Mouse (Mus musculus): ENCODE measurements around the gene Cacng5.

Gene Cacng5

DNA sequence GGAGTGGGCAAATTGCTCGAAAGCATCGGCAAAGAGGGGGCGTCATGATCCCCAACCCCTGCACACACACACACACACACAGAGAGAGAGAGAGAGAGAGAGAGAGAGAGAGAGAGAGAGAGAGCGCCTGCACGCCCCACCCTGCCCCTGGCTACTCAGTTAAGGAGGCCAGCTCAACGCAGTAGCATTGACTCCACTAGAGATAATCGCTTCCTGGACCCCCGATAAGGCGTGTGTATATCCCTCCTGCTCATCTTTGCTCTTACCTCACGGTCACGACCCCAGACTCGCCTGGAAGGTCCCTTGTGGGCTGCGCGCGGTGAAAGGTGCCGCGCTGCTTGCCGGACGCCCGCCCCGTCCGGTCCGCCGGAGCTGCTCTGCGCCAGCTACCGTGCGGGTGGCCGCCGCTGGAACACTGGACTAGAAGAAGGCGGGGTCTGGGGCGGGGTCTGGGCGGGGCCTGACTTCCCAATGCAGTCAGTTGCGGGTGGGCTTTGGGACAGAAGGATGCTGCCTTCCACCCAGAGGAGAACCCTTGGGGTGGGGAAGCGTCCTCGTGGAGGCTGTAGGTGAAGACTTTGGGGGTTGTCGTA lies at the start of gene Cacng5:
Gene Cacng5, minus strand, starts transcription at position 422 of the 593 bp plus-strand sequence.
- DNase-seq (ENCODE audit: low spot score in 2 of 2), result no peak

DNA sequence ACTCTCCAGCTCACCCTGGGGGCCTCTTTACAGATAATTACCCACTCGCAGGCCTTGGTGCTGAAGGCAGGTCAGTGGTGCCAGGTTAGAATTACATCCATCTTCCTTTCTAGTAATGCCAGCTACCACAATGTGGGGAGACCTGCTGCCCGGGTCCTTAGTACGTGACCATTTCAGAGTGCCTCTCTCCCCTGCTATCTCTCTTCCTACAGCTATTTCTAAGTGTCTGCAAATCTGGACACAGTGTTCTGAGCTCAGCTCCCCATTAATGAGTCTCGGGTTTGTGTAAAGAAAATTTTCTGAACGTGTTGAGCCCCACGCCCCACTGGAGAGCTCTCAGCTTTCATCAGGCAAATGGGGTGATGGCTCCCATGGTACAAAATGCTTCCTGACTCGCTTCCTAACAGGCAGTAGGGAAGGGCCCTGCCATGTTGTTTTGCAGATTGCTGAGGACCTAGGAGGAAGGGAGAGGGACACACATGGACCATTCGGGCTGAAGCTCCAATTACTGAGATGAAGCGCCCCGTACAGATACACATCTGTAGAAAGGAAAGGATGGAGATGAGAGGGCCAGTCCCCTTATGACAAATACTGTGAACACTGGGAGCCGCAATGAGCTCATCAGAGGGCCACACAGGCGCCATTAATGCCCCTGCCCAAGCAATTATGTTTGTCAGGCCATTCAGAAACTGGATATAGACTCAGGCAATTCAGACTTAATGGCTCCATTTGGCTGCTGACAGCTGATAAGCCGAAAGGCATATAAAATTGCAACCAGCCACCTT lies 42.9 kb upstream of the Cacng5 start:
- no peak for DNase-seq (ENCODE audit: low spot score in 2 of 2)

DNA sequence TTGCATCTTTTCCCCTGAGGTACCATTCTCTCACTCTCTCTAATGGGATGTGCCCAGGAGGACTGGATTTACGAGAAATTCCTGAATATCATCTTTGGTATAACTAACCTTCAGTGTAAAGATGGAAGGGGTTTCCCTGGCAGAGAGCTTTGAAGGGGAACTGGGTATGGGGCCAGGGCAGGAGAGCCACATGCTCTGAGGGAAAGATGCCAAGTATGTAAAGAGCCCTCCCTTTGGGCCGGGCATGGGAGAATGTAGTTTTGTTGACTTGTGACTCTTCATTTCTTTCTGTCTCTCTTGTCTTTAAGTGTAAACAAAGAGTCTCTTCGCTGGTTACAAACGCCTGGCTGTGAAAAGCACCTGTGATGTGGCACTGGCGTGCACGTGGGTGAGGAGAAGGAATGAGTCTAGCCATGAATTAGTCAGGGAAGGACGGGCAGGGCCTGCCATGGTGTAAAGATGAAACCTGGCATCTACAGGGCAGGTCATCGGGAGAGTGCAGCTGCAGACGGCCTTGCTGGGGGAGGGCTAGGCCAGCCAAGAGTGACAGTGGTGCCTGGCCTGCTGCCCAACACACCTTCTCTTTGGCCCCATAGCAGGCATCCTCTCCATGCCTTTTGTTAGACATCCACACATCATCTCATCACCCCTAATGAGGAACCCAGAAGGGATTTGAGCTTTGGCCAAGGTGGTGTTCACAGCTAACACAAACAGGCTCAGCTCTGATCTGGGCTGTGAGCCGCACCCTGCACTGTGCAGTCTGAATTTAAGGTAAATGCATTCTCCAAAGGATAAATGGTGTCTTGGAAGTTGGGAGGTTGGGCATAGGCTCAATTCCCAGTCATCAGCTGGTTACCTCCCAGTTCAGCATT lies 40.6 kb upstream of the Cacng5 start:
- no peak for DNase-seq (ENCODE audit: low spot score in 2 of 2)

DNA sequence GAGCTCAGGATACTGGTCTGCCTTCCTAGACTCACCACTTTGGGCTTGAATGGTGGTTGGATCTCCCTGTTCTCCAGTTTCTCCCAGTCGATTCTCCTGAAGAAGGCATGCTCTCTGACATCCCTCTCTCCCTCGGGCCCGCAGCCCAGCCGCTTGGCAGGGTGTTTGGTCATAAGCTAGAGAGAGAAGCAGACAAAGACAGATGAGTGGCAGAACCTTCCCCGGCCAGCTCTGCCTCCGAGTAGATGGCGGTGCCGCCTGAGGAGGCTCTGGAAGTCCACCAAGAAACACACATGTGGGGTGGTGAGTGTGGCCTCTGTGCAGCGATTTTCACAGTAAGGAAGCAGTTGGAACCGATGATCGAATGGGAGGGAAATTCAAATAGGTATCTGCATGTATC lies 36.6 kb upstream of the Cacng5 start:
- DNase-seq (ENCODE audit: low spot score in 2 of 2), result no peak

DNA sequence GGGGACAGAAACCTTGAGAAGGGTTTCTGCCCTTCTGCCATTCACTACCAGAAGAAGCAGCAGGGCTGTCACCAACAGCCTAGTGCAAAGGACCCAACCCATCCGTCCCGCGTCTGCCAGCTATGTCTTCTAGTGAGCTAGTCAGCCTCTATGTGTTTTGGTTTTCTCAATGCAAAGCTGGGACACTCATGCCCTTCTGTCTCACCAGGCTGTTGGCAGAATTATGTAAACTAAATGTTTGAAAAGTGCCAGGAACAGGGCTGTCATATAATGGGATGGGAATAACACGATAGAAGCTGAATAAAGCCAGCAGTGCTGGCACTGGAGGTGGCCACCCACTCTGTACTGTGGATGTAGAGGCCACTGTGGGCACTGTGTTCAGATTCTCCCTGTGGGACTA lies 35.8 kb upstream of the Cacng5 start:
- no peak for DNase-seq (ENCODE audit: low spot score in 2 of 2)

DNA sequence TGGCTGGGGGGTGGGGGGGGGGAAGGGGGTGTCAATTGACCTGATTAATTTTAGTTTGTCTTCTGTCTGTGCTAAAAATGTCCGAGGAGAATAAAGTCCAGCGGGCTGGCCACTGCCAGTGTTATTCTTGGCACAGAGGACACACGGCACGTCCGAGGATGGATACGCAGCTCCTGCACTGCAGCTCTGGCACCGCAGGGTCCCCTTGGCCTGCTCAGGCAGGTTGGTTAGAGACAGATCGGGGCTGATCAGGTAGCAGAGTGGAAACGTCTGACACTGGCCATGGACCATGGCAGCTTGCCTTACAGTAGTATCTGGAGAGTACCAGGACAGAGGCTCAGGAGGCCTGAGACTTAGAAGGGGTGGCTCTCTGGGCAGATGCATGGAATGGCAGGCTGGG lies 35.4 kb upstream of the Cacng5 start:
- DNase-seq (ENCODE audit: low spot score in 2 of 2), result no peak

DNA sequence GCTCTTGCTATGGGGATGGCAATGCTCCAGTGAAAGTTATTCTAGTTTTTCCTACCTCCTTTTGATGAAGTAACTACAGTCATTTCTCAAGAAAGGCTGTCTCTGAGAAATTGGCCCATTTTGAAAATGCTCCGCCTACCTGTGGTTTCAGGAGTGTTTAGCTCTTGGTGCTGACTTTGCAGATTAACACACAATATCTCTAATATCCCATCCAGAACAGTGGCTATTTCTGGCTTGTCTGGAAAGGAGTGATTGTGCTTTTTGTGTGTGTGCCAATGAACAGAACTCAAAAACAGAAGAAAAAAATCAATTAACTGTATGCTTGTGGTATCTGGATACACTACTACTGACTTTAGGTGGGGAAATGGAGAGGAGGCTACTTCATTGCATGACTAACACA lies 33.1 kb upstream of the Cacng5 start:
- DNase-seq (ENCODE audit: low spot score in 2 of 2), result no peak

DNA sequence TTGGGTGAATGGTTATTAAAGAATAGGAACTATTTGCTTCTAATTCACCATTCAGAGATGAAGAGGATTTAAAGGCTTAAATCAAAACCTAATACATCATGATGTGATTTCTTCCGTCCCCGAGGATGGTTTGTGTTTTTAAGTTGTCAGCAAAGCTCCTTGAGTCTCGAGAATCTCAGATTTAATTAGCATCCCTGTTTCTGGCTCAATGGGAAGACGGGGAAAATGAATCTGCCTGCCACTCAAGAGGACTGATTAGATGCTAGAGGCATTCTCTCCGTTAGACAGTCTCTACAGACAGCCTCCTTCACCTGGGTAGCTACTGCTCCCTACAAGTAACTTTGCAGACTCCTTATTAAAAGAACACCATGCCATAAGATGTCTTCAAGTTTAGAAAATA lies 32.0 kb upstream of the Cacng5 start:
- no peak for DNase-seq (ENCODE audit: low spot score in 2 of 2)

DNA sequence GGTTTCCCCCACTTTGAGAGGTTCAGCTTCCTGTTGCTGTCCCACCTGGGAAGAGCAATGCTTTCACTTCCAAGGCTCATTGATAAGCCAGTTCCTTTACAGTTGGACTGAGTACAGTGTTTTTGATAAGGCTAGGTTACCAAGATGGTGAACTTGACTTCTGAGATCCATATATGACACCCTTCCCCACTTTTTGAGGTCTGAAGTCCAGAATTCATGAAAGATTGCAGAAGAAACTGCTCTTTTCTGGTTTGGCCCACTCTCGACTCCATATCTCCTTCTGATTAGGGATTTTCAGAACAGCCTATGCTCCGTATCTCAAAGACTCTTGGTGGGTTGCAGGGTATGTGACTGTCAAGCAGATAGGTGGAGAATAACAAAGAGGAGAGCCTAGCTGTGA lies 22.1 kb upstream of the Cacng5 start:
- no peak for DNase-seq (ENCODE audit: low spot score in 2 of 2)

DNA sequence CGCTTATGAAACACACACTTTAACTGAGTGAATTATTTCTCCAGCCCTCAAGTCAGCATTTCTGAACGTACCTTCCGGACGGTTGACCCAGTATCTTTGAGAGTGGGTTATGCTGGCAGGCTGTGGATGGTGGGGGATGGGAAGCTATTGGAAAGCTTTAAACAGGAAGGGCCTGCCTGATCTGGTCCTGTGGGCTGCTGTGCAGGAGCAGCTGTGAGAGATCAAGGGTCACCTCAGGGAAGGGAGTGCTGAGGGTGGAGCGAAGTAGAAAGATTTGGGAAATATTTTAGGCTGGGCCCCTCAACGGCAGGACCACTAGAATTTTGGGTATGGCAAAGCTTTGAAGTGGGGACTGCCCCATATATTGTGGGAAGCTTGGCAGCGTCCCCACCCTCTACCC lies 16.9 kb upstream of the Cacng5 start:
- DNase-seq (ENCODE audit: low spot score in 2 of 2), result no peak

DNA sequence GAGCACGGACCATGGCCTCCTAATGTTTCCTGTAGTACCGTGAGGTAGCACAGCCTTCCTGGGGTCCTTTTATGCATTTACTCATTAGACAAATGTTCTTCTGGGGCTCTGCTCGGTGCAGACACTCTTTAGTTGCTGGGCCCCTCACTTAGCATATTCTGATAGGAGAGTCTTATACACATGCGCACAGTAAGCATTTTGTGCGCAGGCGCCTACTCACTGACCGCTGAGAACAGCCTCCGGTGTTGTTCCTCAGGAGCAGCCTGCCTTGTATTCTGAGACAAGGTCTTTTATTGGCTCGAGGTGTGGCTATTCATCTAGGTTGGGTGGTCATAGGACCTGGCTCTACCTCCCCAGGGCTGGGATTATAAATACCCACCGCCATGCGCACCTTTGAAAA lies 16.4 kb upstream of the Cacng5 start:
- no peak for DNase-seq (ENCODE audit: low spot score in 2 of 2)

DNA sequence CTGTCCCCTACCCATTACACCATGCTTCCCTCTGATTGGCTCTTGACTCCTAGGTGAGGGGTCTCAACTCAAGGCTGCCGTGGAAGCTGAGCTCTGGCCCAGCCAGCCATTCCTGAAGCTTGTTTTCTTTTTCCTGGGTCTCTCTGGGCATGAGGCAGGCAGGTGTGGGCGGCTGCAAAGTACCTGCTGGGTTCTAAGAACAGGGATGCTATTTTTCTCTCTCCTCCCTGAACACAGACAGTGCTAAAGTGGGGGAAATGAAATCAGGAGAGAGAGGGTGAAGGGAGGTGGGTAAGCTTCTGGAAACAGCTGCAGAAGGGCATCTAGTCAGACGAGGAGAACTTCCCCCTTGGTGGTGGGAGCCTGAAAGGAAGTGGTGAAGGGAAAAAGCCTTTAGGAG lies 14.9 kb upstream of the Cacng5 start:
- peak in 1 of 2 experiments; percentile 20 for DNase-seq (ENCODE audit: low spot score in 2 of 2)

DNA sequence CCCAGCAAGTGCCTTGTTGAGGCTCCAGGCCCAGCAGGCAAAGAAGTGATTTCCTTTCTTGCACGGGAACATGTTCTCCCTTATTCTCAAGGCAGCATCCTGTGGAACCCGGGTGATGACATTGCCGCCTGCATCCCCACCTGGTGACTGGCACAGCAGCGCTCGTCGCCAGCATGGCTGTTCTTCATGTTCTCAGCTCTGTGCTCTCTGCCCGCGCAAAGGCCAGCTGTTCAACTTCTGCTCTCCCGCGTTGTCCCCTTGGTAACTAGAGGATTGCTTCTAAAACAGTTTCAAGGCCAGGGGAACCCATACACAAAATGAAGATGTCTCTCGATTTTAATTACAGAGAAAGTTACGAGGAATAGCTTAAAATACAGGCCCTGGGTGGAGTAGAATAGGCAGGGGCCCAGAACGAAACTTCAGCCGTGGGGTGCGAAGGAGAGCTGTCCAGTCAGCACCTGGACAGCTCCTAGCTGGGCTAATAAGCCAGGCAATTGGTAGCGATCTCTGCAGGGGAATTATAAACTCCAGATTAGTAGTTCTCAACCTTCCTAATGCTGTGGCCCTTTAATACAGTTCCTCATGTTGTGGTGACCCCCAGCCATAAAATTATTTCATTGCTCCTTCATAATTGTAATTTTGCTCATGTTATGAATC lies 5.1 kb upstream of the Cacng5 start:
- DNase-seq (ENCODE audit: low spot score in 2 of 2), result no peak

DNA sequence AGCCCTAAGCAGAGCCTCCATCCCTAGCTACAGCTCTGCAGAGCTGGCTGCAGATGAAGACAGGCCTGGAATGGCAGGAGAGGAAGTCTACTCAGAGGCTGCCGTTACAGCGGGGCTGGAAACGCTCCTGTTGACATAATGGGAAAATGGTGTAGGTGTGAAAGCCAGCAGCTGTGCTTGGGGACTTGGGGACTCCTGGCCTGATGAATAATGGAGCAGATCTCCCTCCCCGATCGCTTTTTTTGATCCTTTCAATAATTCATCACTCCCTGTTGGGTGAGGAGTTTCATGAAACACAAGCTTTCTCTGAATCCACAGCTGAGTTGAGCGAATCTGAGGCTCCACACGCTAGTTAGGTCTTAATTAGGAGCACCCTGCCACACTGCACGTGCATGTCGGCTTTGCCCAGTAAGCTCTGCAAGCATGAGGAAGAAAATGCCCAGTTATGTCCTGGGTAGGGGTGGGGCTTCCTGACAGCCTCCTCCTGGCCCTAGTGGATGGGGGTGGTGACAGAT lies 2.9 kb upstream of the Cacng5 start:
- DNase-seq (ENCODE audit: low spot score in 2 of 2), result no peak

DNA sequence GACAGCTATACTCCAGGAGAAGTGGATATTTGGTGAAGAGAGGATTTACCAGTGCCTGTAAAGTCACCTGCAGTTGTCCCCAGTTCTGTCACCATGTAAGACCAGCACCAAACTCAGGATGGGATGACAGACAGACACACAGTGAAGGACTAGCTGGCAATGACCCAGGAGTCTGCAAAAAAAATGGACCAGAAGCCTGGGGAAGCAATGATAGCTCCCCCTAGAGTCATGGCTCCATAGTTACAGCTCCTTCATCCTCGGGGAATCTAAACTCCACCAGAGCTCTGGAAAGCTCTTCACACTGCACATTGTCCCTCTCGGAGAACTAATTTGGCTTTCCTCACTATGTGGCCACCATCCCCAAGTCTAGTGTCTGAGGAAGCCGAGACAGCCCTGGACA lies 1.5 kb downstream of the Cacng5 start:
- no peak for DNase-seq (ENCODE audit: low spot score in 2 of 2)

DNA sequence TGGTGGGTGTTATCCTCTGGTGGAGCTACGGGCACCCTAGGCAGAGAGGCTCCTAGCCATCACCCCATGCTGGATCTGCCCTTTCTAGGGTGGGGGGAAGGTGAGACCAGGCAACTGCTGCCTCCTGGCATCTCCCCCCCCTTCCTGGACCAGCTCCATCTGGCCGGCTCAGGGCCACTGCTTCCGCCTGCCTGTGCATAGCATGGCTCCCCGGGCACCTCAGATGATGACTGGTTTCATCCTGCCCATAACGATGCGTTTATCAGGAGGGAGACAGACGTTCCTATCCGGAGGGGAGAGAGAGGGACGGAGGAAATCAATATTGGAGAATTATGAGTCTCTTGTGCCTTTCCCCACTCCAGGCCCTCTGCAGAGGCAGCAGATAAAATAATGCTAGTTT lies 9.5 kb downstream of the Cacng5 start:
- no peak for DNase-seq (ENCODE audit: low spot score in 2 of 2)

DNA sequence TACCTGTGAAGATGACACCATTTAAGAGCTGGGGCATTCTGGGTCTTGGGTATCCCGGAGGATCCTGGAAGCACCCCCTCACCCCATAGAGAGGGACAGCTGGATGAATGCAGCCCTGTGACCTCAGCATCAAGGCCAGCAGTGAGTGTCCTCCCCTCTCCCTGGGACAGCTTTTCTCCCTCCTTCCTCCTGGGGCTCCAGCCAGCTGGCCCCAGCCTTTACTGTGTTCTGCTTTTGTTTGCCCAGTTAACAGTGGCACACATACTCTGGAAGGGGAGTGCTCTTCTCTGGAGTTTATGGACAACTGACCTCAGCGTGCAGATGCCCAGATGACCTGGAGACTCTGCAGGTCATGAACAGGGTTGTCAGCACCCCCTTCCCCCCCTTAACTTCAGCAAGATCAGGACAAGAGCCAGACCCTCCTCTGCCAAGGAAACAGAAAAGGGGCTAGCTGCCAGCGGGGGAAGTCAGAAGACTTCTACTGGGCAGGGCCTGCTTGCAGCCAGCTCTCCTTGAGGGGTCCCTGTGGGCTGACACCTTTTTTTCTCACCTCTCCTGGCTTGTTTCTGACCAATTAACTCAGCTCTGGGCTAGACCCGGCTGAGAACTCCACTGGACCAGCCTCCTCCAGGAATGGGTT lies 10.8 kb downstream of the Cacng5 start:
- no peak for DNase-seq (ENCODE audit: low spot score in 2 of 2)

DNA sequence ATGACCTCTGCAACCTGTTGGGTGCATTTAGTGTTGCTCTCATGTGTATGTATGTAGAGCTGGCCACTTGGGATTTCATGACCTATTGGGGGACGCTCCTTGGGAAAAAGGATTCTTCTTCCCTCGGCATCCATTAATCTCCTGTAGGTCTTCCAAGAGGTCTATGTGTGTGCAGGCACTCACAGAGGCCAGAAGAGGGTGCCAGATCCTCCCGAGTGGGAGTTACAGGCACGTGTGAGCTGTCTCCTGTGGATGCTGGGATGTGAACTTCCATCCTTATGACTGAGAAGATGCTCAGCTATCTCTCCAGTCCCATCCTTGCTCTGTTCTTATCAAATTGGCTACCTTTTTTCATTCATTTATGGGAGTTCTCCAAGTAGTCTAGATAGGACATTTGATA lies 14.4 kb downstream of the Cacng5 start:
- no peak for DNase-seq (ENCODE audit: low spot score in 2 of 2)

DNA sequence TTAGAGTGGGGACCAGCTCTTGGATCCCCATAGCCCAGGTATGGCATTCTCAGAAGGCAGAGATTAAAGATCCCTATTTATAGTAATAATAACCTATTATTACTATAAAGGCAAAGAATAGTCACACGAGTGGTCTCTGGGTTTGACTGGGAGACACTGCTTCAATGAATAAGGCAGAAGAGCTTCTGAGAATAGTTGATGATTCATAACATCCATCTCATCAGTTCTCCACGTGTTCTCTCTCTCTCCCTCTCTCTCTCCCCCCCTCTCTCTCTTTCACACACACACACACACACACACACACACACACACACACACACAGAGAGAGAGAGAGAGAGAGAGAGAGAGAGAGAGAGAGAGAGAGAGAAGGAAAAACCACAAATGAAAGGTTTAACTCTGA lies 16.2 kb downstream of the Cacng5 start:
- DNase-seq (ENCODE audit: low spot score in 2 of 2), result no peak

DNA sequence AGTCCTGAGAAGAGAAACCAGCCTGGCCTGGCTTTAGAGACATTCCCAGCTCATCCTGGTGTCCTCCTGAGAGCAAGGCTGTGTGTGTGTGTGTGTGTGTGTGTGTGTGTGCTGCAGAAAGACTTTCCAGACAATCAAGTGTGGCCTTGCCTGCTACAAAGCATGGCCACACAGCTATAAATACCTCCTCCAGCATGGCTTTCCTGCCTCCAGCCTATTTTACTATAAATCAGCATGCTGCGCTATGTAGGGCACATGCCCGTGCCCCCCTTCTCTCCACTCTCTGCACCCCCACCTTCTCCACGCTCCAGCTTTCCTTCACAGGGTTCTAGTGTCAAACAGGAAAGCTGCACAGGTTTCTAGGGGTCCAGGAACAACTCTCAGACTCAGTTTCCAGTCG lies 19.2 kb downstream of the Cacng5 start:
- DNase-seq (ENCODE audit: low spot score in 2 of 2), result no peak

DNA sequence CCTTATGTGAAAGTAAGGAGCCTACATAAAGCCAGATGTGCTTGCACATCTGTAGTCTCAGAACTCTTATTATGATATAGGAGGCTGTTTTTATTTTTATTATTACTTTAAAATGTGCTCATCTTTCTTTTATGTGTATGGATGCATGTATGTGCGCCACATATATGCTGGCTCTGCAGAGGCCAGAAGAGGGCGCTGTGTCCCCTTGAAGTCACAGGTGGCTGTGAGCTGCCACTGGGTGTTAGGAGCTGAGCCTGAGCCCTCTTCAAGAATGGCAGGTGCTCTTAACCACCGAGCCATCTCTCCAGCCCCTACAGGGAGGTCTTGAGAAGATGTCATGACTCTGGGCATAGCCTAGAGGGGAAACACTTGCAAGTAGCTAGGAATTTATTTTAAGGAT lies 23.5 kb downstream of the Cacng5 start:
- no peak for DNase-seq (ENCODE audit: low spot score in 2 of 2)

DNA sequence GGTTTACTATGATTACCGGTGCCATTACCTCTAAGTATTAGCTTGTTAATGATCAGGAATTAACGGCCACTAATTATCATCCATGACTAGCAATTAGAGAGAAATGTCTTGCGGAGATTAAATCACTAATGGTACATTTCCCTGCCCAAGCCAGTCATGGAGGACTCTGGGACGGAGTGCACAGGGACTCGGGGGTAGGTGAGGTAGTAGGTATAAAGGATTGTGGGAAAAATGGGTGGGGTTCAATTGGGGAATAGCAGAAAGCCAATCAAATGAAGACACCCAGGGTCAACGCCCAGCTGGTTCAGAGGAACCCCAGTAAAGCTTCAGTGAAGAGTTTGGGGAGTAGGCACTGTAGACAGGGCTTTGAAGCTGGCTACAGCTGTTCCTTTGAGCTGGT lies 27.5 kb downstream of the Cacng5 start:
- DNase-seq (ENCODE audit: low spot score in 2 of 2), result no peak
